Mouse (Mus musculus) cerebellum, postnatal 14 days (tissue): Measurements from ENCODE around the gene Agps.

Source experiments
- DNase-seq, 2 experiments: peaks; one replicate each; pipeline ENCODE4 v3.0.0; 2021; ENCODE audit warnings: mixed read lengths in 2 of 2

Gene Agps

DNA sequence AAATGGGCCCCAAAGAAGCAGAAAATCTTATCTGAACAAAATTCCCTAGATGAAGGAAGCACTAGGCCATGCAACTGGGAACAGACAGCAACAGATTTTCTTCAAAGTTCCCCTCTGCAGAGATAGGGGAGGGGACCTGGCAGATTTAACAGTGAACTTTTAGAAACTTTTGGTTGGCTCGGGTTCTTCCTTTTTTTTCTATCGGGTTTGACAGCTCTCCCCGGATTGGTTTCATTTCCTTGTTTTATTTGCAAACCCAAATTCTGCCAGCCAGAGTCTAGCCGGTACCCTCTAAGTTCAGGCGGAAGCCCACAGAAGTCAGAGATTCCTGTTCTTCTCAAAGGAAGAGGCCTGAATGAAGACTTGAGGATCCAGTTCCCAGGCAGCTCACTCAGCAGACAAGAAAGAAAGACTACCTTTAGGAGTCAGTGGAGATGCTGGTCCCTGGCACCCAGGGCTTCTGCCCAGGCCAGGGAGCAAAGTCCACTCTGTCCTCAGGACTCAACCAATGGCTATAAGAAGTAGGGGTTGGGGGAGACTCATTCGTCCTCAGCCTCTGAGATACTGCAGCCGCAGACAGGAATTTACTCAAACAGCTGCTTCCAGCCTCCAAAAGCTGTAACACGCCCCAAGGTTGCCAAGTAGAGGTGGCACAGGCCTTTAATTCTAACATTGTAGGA is 2.9 kb upstream of the Agps start:
- no peak for DNase-seq

DNA sequence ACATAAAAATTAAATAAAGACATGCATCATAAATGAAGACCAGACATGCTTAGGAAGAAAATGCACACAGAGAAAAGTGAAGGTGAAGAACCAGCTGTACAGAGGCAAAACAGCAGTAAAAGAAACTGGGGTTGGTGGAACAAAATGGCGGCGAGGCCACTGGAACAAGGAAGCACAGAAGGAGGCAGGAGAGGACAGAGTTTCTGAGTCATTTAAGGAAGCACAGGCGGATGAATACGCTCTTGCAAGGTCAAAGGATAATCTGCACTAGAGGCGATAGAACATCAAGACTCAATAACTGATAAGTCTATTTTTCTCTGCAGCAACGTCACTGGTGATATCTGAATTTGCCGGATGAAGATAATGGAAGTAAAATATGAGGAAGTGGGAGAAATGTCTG is 1.7 kb upstream of the Agps start:
- DNase-seq, result no peak

DNA sequence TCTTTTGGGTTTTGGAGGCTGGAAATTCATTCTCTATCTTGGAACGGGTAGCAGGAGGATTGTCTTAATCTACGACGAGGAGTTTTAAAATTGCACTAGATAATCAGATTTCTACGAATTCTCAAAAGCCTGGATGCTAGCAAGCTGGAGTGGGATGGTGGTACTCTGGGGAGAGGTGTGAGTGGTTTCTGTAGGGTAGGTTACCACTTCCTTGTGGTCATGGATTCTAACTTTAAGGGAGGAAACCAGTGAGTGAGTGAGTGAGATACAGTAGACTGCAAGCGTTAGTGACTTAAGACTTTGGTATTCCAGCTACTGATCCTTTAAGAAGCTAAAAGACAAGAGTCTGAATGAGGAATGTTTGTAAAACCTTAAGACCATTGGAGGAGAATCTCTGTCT is 804 bp downstream of the Agps start:
- DNase-seq, result no peak

DNA sequence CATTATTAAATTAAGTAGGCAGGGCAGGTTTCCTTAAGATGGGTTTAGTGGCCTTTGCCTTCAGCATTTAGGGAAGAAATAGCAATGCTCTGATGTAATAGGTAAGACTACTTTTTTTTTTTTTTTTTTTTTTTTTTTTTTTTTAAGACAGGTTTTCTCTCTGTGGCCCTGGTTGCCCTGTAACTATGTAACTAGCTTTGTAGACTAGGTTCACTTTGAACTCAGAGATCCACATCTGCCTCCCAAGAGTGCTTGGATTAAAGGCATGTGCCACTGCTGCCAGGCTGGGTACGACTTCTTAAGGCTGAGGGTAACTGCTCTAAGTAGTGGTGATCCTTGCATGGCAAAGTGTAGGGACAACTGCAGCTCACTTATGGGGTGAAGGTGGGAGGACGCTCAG is 2.5 kb downstream of the Agps start:
- DNase-seq, result no peak

DNA sequence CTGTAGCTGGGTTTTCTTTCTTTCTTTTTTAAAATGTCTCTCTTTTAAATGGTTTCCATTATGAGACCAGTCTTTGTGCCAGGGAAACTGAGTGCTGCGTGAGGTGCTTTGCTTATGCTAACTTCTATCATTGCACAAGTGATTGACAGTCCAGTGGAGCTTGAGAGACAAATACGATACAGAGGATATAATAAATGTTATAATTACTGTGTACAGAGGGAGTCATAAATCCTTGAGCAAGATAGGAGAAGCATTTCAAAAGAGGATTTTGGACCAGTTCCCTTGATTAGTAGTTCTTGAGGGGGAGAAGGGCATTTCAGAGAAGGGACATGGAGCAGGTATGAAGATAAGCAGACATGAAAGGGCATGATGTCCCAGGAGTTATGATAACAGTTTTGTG is 10.3 kb downstream of the Agps start:
- DNase-seq, result no peak

DNA sequence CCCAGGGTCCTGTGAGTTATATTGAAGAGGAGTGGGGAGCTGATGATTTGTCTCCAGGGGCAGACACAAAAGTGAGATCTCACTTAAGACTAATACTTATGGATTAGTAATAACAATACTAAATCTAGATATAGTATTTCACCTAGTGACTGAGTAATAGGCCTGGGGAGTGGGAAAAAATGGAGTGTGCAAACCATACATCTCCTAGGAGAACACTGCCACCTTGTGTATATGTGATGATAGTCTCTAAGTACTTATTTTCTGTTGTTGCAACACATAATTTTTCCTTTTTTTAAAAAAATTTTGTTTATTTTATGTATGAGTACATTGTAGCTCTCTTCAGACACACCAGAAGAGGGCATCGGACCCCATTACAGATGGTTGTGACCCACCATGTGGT is 15.7 kb downstream of the Agps start:
- DNase-seq, result peak in 1 of 2 experiments; percentile 8

DNA sequence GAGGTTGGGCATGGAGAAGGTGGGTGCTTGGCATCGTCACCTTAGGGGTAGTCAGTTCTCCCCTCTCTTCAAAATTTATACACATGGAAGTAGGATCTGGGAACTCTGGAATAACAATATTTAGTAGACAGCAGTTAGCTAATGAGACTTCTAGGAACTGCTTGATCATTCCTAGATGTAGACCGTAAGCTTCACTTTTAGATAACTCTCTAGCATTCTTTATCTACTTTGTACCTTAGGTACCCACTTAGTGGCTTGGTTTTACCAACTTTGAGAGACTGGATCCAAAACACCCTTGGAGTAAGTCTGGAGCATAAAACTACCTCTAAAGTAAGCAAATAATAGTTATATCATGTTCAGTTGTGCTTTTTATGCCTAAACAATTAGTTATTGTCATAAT is 20.5 kb downstream of the Agps start:
- no peak for DNase-seq

DNA sequence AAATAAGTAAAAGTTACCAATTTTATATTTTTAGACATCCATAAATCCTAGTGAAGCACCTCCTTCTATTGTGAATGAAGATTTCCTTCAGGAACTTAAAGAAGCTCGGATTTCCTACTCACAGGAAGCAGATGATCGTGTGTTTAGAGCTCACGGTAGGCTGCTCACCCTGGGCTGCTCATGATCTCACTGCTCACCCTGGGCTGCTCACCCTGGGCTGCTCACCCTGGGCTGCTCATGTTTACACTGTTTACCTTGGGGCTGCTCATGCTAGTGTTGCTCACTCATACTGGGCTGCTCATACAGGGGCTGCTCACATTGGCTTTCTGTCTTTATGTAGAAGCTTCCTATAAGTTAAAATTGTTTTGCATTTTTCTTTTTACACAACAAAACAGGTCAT is 22.2 kb downstream of the Agps start:
- no peak for DNase-seq

DNA sequence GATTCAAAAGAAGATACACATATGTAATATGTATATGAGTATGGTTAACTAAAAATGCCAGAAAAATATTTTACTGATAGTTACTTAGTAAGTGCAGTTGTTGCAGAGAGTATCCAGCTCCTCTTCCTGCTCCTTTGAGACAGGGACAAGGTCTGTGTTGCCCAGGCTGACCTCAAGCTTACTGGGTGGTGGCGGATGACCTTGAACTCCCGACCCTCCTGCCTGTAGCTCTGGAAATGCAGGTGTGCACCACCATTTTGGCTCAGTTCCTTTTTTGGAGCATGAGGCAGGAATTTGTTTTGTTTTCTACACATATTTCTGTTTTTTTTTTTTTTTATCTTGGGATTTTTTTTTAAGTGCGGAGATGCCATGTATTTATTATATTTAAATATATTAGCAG is 29.1 kb downstream of the Agps start:
- no peak for DNase-seq

DNA sequence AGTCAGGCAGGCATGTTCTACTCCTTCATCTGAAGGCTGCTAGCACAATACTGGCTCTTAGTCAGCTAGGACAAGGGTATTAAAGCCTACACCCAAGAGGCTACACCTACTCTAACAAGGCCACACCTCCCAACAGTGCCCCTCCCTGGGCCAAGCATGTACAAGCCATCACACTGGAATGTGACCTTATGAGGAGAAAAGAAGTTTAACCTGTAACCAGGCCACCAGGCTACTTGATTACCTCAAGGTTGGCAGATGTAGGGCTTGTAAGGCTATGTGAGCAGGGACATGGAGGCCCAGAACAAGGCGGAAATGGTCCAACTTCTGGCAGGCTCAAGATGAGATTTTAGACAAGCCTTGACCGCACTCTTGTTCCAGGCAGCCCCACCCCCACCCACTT is 37.6 kb downstream of the Agps start:
- no peak for DNase-seq

DNA sequence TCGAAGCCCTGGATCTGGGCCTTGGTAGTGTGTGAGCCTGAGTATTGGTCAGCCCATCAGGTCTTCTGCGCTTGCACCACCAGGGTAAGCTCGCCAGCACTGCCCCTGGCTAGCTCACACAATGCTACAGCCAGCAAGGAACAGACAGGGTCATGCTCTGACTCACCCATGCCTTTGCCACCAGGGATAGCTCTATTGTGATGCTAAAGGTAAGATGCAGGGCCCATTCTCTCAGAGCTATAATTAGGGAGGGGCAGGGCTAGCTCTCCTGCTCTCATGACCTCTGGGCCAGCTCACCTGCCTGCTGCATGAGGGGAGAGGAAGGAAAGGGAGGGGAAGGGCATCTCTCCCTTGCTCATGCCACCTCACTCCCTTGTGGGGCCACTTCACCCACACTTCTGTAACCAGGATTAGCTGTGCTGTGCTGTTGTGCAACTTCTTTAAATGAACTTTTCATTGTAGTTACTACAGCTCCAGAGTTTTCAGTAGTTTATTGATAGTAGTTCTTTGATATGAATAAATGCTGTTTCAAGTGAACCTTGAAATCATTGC is 42.1 kb downstream of the Agps start:
- DNase-seq, result no peak

DNA sequence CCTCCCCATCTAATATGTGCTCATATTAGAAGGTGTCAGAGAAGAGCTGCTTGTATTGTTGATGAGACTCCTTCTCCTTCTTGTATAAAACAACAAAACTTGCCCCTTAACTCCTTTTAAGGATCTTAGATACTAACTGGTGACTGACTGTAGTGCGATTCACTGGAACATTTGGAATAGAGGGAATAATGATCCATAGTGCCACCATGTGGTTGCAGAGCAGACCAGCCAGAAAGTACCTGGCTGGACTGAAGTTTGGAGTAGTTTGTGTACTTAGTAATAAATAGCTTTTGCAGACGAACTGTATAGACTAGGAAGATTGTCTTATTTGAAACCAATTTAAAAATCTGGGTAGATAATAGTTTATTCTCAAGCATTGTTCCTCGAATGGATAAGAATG is 47.8 kb downstream of the Agps start:
- DNase-seq, result peak; percentile 25 to 44

DNA sequence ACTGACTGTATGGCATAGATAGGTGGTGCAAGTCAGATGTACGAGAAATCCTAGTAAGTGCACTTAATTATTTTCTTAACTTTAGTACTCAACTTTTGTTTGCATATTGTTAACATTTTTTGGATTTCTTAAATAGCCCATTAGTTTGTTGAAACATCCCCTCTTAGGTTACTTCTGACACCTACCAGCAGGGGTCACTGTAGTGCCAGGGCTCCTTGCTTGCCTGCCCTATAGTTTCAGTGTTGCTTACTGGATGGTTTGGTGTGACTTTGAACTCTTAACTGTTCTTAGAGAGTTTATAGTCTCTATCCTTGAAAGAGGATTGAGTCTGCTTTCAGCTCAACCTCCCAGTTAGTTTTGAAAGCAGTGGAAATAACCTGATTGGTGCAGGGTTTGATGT is 51.6 kb downstream of the Agps start:
- peak; percentile 85 to 88 for DNase-seq

DNA sequence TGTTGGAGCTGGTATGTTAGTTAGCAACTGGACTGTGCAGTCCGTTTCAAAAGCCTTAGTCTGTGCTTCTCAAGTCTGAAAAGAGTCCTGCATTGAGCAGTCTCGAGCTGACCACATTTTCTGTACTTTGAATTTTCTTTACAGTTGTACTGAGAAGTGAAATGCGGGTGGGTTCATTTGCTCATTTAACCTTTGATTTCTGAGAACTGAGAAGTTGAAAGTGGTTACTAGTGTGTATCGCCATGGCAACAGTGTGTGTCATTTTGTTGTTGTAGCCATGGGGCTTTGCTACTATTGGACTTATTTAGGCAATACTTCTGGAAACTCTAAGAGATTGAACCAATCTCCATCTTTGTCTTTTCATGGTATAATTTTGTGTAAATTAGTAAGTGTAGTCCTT is 60.0 kb downstream of the Agps start:
- no peak for DNase-seq

DNA sequence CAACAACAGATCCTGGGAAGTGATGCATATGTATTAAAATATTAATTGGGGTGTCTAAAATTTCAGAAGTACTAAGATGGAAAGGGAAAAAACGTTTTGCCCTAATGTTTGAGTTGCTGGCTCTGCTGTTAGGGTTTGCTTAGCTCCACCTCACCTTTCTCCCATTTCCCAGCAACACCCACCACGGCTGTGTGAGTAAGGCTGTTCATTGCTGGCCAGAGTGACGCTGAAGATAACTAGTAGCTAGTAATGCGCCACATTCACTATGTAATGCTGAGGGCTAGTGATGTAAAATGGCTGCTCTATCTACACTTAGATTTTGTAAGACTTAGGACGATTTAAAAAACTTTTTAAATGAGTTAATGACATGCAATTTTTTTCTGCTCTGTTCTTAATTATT is 63.7 kb downstream of the Agps start:
- DNase-seq, result no peak

DNA sequence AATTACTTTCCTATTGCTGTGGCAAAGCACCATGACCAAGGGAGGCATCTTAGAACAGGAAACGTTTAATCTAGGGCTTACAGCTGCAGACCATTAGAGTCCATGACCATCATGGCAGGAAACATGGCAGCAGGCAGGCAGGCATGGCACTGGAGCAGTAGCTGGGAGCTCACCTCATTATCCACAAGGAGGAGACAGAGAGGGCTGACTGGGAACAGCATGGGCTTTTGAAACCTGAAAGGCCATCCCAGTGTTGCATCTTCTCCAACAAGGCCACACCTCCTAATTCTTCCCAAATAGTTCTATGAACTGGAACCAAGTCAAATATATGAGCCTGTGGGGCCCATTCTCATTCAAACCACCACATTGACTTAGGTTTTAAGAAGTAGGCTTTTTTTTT is 68.3 kb downstream of the Agps start:
- DNase-seq, result no peak

DNA sequence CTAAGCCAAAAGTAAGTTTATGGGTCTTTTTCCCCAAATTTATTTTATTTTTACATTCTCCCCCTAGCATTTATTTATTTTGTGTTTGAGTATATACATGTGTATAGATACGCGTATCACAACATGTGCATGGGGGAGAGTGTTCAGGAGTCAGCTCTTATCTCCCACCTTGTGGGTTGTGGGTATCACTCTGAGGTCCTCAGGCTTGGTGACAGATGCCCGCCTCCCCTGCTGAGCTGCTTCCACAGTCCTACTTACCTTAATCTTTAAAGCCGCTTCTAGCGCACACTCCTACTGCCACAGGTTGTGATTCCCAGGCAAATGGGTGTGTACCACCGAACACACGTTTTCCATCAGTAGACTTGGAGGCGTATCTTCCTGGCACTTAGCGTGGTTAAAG is 69.9 kb downstream of the Agps start:
- DNase-seq, result no peak

DNA sequence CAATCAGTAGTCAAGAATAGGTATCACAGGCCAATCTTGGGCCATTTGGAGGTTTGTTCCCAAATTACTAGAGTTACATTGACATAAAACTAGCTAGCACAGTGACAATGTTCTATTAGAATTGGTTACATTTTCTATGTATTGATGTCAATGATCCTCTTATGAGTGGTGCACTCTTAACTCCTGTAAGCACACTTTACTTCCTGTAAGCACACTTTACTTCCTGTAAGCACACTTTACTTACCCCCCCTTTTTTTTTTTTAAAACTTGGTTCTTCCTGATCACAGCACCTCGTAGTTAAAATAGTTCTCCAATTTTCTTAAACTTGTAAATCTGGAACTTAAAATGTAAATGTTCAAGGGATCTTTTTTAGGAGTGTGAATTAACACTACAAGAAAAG is 75.2 kb downstream of the Agps start:
- no peak for DNase-seq

DNA sequence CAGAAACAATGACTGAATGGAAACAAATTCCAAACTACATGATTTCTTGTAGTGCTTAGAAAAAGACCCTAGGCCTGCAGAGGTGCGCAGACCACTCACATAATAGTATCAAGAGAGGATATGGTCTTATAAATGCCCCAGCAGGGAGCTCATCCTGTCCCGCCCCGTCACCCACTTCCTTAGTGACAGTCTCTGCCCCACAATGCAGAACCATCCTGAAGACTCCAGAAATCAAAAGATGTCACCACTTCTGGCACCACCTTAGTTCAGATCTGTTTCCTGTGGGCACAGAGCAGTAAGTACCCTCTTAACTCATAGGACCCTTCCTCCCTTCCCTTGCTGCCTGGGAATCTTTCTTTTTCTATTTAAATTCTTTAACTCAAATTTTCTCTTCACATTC is 83.1 kb downstream of the Agps start:
- no peak for DNase-seq

DNA sequence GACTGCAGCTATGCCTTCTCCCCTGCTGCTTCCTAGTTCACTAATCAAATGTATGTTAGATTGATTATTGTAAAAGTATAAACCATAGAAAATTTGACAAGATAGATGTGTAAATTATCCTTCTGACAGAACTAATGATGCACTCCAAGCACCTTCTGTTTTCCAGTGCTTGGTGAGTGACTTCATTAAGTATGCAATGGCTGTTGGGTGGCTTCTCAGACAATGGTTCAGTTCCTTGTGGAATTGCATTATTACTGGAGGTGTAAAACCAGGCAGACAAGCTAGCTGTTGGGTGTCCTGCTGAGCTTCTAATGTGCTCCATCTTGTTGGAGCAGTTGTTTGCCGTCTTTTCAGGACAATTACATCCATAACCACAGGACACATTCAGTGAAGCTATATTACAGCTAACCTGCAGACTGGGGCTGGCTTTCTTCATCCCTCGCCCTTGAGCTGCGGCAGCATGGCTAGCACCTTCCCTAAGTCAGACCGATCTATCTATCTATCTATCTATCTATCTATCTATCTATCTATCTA is 91.9 kb downstream of the Agps start:
- DNase-seq, result no peak

DNA sequence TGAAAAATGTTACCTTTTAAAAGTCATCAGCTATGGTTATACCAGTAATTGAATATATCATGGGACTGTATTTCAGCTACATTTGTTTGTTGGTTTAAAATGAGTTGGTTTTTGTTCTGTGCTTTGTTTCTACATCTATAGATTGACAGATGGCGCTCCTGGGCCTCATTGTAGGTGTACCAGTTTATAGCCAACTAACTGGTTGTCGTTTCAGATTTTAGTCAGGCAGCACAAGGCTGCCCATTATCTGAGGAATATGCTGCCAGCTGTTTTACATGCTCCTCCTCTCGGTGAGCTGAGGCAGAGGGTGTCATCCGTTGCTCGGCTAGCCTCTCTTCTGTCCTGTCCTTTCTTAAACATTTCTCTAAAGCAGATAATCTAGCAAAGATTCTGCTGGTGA is 94.1 kb downstream of the Agps start:
- peak; percentile 38 to 51 for DNase-seq

DNA sequence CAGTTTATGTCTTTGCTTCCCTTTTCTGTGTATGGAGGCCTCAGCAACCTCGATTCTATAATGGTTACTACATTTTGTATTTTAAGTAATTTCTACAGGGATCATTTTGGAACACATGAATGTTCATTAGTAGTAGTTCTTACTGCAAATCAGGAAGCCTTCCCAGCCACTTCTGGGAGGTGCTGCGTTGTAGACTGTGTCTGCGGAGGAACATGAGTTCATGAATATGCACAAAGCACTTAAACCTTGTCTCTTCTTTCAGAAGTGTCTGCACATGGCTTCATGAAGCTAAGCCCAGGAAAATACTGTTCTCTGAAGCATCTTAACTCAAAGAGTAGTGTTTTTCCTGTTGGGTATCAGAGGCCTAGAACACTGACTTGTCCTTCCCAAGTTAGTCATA is 96.0 kb downstream of the Agps start:
- peak in 1 of 2 experiments; percentile 18 for DNase-seq

DNA sequence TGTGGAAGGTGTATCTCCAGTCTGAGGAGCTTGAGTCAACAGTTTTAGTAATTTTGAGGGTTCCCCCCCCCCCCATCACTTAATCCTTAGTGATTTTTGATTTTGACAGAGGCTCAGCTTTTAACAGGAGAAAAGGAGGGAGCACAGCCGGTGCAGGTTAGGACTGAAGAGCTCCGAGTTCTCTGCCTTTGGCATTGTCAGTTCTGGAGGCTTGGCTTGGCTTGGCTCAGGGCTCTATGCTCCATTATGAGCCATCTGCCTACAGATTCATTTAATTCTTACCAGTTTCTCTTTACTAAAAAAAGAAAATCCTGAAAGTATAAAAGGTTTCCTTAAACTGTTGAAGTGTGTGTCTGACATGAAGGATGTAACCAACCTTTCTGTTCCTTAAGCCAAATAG is 97.2 kb downstream of the Agps start:
- peak; percentile 76 to 77 for DNase-seq

DNA sequence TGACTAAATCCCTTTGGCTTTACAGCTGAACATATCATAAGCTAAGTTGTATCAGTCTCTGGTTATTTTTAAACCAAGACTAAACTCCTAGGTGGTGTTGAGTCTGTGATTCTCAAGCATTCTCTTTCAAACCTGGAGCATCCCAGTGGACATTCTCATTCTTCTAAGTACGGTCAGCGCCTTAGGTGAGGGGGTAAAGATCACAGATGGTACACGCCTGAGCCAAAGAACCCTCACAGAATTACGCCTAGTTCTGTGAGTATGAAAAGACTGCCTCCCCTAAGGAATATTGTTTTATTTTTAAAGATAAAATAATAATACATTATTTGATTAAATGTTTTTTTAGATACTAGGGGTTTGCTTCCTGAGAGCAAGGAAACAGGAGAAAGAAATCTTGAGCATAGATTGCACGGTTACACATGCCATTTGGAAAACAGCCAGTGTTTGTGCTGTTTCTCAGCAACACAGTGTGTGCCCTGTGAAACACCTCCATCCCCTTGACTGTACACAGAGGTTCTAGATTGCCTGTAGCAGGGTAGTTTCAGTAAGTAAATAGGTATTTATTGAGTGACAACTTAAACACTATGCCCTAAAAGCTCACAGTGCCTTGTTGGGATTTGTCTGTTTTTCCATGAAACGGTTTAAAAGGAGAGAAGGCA is 97.9 kb downstream of the Agps start:
- DNase-seq, result peak; percentile 46 to 68

DNA sequence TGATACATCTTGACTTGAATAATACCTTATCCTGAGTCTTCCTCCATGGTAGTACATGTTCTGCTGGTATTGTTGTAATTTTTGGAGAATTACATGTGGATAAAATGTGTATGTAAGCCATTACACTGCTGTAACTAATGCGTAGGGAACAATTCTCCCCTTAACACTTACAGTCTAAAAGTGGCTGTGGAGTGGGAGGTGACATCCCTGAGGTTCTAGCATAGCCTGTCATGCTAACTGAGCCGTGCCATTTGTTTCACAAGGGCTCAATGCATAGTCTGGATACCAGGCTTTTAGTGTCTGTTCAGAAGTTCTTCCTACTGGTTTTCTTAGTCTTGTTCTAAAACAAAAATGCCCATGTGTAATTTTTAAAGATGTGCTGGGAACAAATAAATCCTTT is 99.0 kb downstream of the Agps start:
- DNase-seq, result no peak
